Mouse (Mus musculus) left cerebral cortex, adult 11 months (tissue): Measurements from ENCODE around the gene Dab2ip.

Experiments used
- DNase-seq: peaks from one replicate; pipeline ENCODE4 v3.0.0; 2022; ENCODE audit warnings: low spot score

Gene Dab2ip

GRCm38 (mm10) chr2:35623104-35623377 lies 65.0 kb downstream of the Dab2ip start:
- DNase-seq, result no peak

- no peak for DNase-seq
These were observed 65.5 kb downstream of the Dab2ip start for GRCm38 (mm10) chr2:35623431-35624148.

- DNase-seq, result no peak
These were observed 66.4 kb downstream of the Dab2ip start for GRCm38 (mm10) chr2:35624380-35625006.

- DNase-seq, result no peak
These were observed 66.9 kb downstream of the Dab2ip start for GRCm38 (mm10) chr2:35625007-35625380.

- no peak for DNase-seq
These were observed 67.5 kb downstream of the Dab2ip start for GRCm38 (mm10) chr2:35625526-35625925.

- DNase-seq, result no peak
These were observed 68.2 kb downstream of the Dab2ip start for GRCm38 (mm10) chr2:35626181-35626727.

- DNase-seq, result no peak
These were observed 69.3 kb downstream of the Dab2ip start for GRCm38 (mm10) chr2:35627298-35627898.

GRCm38 (mm10) chr2:35628052-35628451 lies 70.0 kb downstream of the Dab2ip start:
- DNase-seq, result no peak

GRCm38 (mm10) chr2:35628656-35629055 lies 70.6 kb downstream of the Dab2ip start:
- DNase-seq, result no peak

GRCm38 (mm10) chr2:35629126-35629525 lies 71.1 kb downstream of the Dab2ip start:
- no peak for DNase-seq

GRCm38 (mm10) chr2:35633392-35633791 lies 75.3 kb downstream of the Dab2ip start:
- DNase-seq, result no peak

- no peak for DNase-seq
These were observed 76.9 kb downstream of the Dab2ip start for GRCm38 (mm10) chr2:35634963-35635362.

GRCm38 (mm10) chr2:35635541-35635940 lies 77.5 kb downstream of the Dab2ip start:
- DNase-seq, result no peak

GRCm38 (mm10) chr2:35637880-35638535 lies 79.9 kb downstream of the Dab2ip start:
- no peak for DNase-seq

- DNase-seq, result no peak
These were observed 81.7 kb downstream of the Dab2ip start for GRCm38 (mm10) chr2:35639799-35640198.

- peak; percentile 80 for DNase-seq
These were observed 82.5 kb downstream of the Dab2ip start for GRCm38 (mm10) chr2:35640576-35640975.

- DNase-seq, result no peak
These were observed 84.2 kb downstream of the Dab2ip start for GRCm38 (mm10) chr2:35642224-35642623.

- DNase-seq, result no peak
These were observed 88.5 kb downstream of the Dab2ip start for GRCm38 (mm10) chr2:35646553-35646952.

GRCm38 (mm10) chr2:35649708-35650107 lies 91.6 kb downstream of the Dab2ip start:
- DNase-seq, result peak; percentile 73

GRCm38 (mm10) chr2:35651297-35651731 lies 93.2 kb downstream of the Dab2ip start:
- no peak for DNase-seq

- DNase-seq, result no peak
These were observed 94.9 kb downstream of the Dab2ip start for GRCm38 (mm10) chr2:35652984-35653383.

GRCm38 (mm10) chr2:35654795-35655194 lies 96.7 kb downstream of the Dab2ip start:
- DNase-seq, result no peak

GRCm38 (mm10) chr2:35655996-35656395 lies 97.9 kb downstream of the Dab2ip start:
- no peak for DNase-seq
